Mouse (Mus musculus) frontal cortex, postnatal 36 days (tissue): ENCODE measurements around the gene Usp39.
A peak's percentile ranks its signal among the peaks of the same experiment; 100 is the strongest.

Experiments used
- DNase-seq, 2 experiments: peaks; one replicate each; pipeline ENCODE4 v3.0.0; 2022; ENCODE audit warnings: low spot score in 2 of 2

Usp39 gene

GRCm38 (mm10) chr6:72345074-72345567, at the start of gene Usp39:
Gene Usp39, minus strand, starts transcription at chr6:72345184.
- DNase-seq = peak; percentile 95 to 97

GRCm38 (mm10) chr6:72392341-72392740, 47.4 kb upstream of the Usp39 start:
- no peak for DNase-seq

GRCm38 (mm10) chr6:72390795-72391521, 46.0 kb upstream of the Usp39 start:
- no peak for DNase-seq

GRCm38 (mm10) chr6:72389941-72390771, 45.2 kb upstream of the Usp39 start, which contains the start of gene Vamp8:
Gene Vamp8, minus strand, starts transcription at chr6:72390703.
- DNase-seq = peak in 1 of 2 experiments; percentile 38

GRCm38 (mm10) chr6:72389471-72389940, 44.5 kb upstream of the Usp39 start:
- no peak for DNase-seq

- DNase-seq = no peak
These were observed 43.9 kb upstream of the Usp39 start for GRCm38 (mm10) chr6:72388791-72389329.

GRCm38 (mm10) chr6:72388266-72388665, 43.3 kb upstream of the Usp39 start:
- no peak for DNase-seq

GRCm38 (mm10) chr6:72387816-72388215, 42.8 kb upstream of the Usp39 start:
- no peak for DNase-seq

- DNase-seq = no peak
These were observed 41.6 kb upstream of the Usp39 start for GRCm38 (mm10) chr6:72386561-72386960.

GRCm38 (mm10) chr6:72385258-72385657, 40.3 kb upstream of the Usp39 start:
- no peak for DNase-seq

- DNase-seq = no peak
These were observed 39.0 kb upstream of the Usp39 start for GRCm38 (mm10) chr6:72383952-72384351.

GRCm38 (mm10) chr6:72383142-72383820, 38.3 kb upstream of the Usp39 start:
- no peak for DNase-seq

- no peak for DNase-seq
These were observed 37.5 kb upstream of the Usp39 start for GRCm38 (mm10) chr6:72382494-72382893.

GRCm38 (mm10) chr6:72380131-72380770, 35.3 kb upstream of the Usp39 start, which contains the start of gene Vamp5:
Gene Vamp5, minus strand, starts transcription at chr6:72380468.
- DNase-seq = no peak

GRCm38 (mm10) chr6:72379377-72380130, 34.6 kb upstream of the Usp39 start:
- DNase-seq = no peak

GRCm38 (mm10) chr6:72378510-72379234, 33.7 kb upstream of the Usp39 start:
- DNase-seq = no peak

- no peak for DNase-seq
These were observed 30.0 kb upstream of the Usp39 start for GRCm38 (mm10) chr6:72374820-72375563.

- DNase-seq = no peak
These were observed 29.2 kb upstream of the Usp39 start for GRCm38 (mm10) chr6:72374206-72374605.

- no peak for DNase-seq
These were observed 28.2 kb upstream of the Usp39 start for GRCm38 (mm10) chr6:72373184-72373583.
